Mouse (Mus musculus): Measurements from ENCODE around the gene Eng.
A peak's percentile ranks its signal among the peaks of the same experiment; 100 is the strongest.

Gene Eng

GRCm38 (mm10) chr2:32621517-32621859 is 24.9 kb upstream of the Eng start, which contains the start of gene Ak1:
Gene Ak1, plus strand, starts transcription at chr2:32621758.
- DNase-seq (ENCODE audit: low read depth, low spot score), result no peak

- DNase-seq (ENCODE audit: low read depth, low spot score), result no peak
Measured at GRCm38 (mm10) chr2:32624111-32624748, 22.2 kb upstream of the Eng start.

- peak; percentile 98 for DNase-seq (ENCODE audit: low read depth, low spot score)
Measured at GRCm38 (mm10) chr2:32625212-32625872, 21.1 kb upstream of the Eng start.

GRCm38 (mm10) chr2:32625873-32626694 is 20.3 kb upstream of the Eng start:
- DNase-seq (ENCODE audit: low read depth, low spot score), result peak; percentile 95

GRCm38 (mm10) chr2:32627266-32628043 is 18.9 kb upstream of the Eng start:
- DNase-seq (ENCODE audit: low read depth, low spot score), result peak; percentile 39

- DNase-seq (ENCODE audit: low read depth, low spot score), result peak; percentile 36
Measured at GRCm38 (mm10) chr2:32628044-32628550, 18.3 kb upstream of the Eng start.

GRCm38 (mm10) chr2:32628729-32629128 is 17.7 kb upstream of the Eng start:
- DNase-seq (ENCODE audit: low read depth, low spot score), result peak; percentile 73

- DNase-seq (ENCODE audit: low read depth, low spot score), result peak; percentile 82
Measured at GRCm38 (mm10) chr2:32629276-32629976, 17.0 kb upstream of the Eng start.

GRCm38 (mm10) chr2:32630036-32630435 is 16.4 kb upstream of the Eng start:
- no peak for DNase-seq (ENCODE audit: low read depth, low spot score)

- no peak for DNase-seq (ENCODE audit: low read depth, low spot score)
Measured at GRCm38 (mm10) chr2:32631046-32631445, 15.3 kb upstream of the Eng start.

GRCm38 (mm10) chr2:32631737-32632394 is 14.5 kb upstream of the Eng start:
- peak; percentile 91 for DNase-seq (ENCODE audit: low read depth, low spot score)

- no peak for DNase-seq (ENCODE audit: low read depth, low spot score)
Measured at GRCm38 (mm10) chr2:32633660-32634059, 12.7 kb upstream of the Eng start.

GRCm38 (mm10) chr2:32634277-32635105 is 11.9 kb upstream of the Eng start:
- DNase-seq (ENCODE audit: low read depth, low spot score), result no peak

- no peak for DNase-seq (ENCODE audit: low read depth, low spot score)
Measured at GRCm38 (mm10) chr2:32636617-32637016, 9.8 kb upstream of the Eng start.

- DNase-seq (ENCODE audit: low read depth, low spot score), result no peak
Measured at GRCm38 (mm10) chr2:32637778-32638281, 8.6 kb upstream of the Eng start.

GRCm38 (mm10) chr2:32639632-32640031 is 6.8 kb upstream of the Eng start:
- DNase-seq (ENCODE audit: low read depth, low spot score), result no peak

GRCm38 (mm10) chr2:32640550-32641051 is 5.8 kb upstream of the Eng start:
- no peak for DNase-seq (ENCODE audit: low read depth, low spot score)

GRCm38 (mm10) chr2:32641810-32642209 is 4.6 kb upstream of the Eng start:
- DNase-seq (ENCODE audit: low read depth, low spot score), result no peak

- no peak for DNase-seq (ENCODE audit: low read depth, low spot score)
Measured at GRCm38 (mm10) chr2:32642813-32643212, 3.6 kb upstream of the Eng start.

All from brain, adult 2 months (tissue).